Mouse (Mus musculus): ENCODE data around the gene Impdh2.

DNA sequence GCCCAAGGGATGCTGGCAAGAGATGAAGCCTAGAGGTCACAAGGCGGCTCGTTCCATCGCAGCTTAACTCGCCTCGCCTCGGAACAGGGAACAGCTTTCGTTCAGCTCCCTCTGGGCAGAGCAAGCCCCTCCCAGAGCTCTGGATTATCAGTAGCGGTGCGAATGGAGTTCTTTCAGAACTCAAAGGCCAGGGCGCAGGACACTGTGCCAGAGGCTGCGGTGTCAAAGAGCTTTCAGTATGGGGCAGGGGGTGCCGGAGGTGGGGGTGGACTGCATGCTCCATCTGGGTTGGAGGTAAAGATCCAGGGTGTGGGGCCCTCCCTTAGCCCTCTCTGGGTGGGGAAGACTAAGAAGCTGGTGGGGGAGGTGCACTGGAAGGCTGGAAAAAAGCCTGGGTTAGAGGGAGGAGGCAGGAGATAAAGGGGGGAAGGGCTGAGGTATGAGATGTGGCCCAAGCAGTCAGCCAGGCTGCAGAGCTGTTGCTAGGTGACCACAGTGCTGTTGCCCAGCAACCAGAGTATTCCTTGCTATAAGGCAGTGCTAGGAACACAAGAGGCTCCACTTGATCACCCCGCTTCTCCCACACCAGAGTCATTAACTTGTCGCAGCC, 27.6 kb downstream of the Impdh2 start:
- TF ChIP-seq CTCF (IDR thresholded peaks at IDR 0.05; ENCODE audit: borderline replicate concordance, control insufficient read depth, extremely low read depth, insufficient read depth, low read length, poor library complexity) = no peak
- no peak for TF ChIP-seq POLR2A (IDR thresholded peaks at IDR 0.05; ENCODE audit: control insufficient read depth, extremely low read depth, insufficient read depth, low read length, poor library complexity)
